Mouse (Mus musculus) neural tube, embryonic 10.5 days (tissue): ENCODE measurements at regions not wholly inside any gene's neighbourhood (a gene's known extent, or its start where the extent isn't known, plus 50 kb on each side); places are given as distances from the start of the nearest gene placed in this dataset.

Experiments
- DNase-seq: peaks from one replicate; pipeline ENCODE4 v3.0.0-alpha.2; 2017; ENCODE audit warnings: low spot score; ENCODE audit errors: extremely low spot score

GRCm38 (mm10) chr7:71488016-71488650 is 136.8 kb upstream of the Gm10295 start:
- DNase-seq = no peak

- no peak for DNase-seq
Measured at GRCm38 (mm10) chr7:71475383-71475782, 124.1 kb upstream of the Gm10295 start.

GRCm38 (mm10) chr7:71472384-71473141 is 121.3 kb upstream of the Gm10295 start:
- no peak for DNase-seq

- DNase-seq = peak; percentile 65
Measured at GRCm38 (mm10) chr7:71471658-71472383, 120.5 kb upstream of the Gm10295 start.

DNA sequence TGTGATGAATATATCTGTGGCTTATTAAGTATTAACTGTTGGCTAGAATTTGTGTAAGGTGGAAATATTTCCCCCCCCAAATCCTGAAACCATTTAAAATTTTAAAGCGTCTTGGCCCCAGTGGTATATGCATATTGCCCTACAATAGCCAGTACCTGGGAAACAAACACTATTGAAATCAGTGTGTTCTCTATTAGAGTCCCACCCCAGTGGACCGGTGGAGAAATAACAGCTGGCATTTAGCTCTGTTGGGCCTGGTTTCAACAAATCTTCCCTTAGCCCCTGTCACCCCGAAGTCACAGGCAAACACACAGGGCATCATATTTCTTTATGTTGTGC is 120.0 kb upstream of the Gm10295 start:
- no peak for DNase-seq

- no peak for DNase-seq
Measured at GRCm38 (mm10) chr7:71470418-71470817, 119.1 kb upstream of the Gm10295 start.

DNA sequence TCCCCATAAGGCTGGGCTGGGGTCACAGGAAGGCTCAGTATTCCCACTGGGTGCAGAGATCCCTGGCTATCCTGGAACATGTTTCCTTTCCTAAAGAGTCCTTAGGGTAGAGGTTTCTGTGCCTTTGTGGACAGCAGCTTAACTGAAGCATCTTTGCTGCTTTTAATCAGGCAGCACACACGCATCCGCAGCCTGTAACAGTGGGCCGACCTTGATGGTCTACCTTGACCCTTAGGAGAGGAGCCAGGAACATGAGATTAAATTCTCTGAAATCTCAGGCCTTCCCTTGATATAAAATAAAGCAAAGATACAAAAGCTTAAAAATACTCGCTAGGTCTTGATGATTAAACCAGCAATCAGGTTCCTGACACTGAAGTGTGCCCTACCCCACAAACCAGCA is 118.7 kb upstream of the Gm10295 start:
- DNase-seq = no peak

DNA sequence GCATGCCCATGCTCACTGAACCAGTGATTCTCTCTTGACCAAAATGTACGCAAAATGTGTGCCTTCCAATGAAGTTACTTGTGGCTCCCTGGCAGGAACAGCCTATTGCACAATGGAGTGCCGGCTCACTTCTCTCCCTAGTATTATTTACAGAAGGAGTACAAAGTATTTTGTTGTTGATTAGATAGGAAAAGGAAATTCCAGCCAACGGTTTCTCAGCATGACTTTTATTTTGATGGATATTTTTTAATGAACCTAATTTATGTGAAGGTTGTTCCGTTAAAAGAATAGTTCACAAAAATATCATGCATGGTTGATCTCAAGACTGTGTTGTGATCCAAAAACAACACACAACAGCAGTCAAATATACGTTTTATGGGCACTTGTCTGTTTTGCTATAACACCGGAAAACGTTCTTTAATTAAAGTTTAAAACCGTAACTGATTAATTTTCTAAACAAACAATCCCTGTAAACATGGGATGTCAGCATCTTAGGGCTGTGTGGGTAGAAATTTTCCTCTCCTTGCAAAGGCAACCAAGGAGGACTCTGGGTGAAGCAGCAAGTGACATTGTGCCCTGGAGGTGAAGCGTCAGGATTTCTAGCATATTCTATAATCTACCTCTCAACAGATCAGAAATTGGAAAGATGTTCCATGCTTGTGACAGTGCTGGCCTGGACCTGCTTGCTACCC is 116.3 kb upstream of the Gm10295 start:
- DNase-seq = no peak

DNA sequence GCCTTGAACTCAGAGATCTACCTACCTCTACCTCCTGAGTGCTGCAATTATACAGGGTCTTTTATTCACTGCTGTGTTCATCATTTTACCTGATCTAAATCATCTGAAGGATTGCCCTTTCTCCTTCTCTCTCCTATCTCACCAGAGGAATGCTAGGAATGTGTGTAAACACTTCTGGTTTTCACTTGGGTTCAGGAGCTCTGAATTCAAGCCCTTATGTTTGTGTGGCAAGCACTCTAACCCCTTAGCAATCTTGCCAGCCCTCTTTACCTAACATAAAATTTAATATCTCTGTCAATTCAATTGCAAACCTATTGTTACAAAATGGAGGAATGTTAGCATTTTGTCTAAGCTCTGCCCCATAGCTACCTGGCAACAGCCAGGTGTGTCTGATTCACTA is 112.8 kb upstream of the Gm10295 start:
- no peak for DNase-seq

GRCm38 (mm10) chr7:71463565-71463964 is 112.3 kb upstream of the Gm10295 start:
- no peak for DNase-seq

DNA sequence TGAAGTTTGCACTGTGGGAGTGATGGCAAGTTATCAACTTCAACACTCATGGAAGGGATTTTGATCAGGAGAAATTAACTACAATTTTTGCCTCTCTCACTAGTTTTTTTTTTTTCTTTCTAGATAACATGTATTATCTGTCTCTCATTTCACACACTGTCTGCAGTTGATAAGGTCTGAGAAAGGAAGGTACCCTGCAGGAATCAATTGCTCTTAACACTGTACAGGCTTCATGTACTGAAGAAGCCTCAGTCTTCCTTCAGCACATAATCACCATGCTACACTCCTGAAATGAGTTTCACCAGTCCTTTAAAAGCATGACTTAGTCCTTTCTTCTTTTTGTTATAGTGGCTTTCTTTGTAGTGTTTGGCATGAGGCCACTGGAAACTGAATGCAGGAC is 108.5 kb upstream of the Gm10295 start:
- DNase-seq = no peak

GRCm38 (mm10) chr7:71458104-71458754 is 106.9 kb upstream of the Gm10295 start:
- DNase-seq = no peak

DNA sequence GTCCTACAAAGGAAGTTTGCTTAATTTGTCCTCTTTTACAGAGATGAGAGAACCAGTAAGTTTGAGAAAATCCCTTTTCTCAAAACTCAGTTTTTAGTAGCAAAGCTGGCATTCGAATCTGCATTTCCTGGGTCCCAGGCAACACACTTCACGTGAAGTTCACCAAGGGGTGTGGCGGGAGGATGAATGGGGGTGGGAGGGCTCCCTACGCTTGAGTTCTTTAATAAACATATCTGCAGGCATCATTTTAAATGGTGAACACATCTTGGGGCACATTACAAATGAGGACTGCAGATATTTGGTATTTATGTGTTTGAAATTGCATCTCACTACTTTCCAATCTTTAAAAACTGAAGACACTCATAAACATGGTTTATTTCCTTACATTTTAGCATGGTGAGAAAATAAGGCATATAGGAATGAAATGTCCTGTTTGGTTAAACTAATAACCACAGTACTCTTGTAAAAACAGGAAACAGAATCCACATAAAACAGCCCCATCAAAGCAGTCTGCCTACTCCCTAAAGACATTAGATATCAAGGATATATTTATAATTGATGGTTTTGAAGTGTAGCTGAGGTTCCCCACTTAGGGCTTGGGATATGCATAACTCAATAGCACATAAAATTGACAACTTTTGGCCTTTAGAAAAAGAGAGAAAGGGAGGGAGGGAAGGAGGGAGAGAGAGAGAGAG is 106.3 kb upstream of the Gm10295 start:
- DNase-seq = no peak

DNA sequence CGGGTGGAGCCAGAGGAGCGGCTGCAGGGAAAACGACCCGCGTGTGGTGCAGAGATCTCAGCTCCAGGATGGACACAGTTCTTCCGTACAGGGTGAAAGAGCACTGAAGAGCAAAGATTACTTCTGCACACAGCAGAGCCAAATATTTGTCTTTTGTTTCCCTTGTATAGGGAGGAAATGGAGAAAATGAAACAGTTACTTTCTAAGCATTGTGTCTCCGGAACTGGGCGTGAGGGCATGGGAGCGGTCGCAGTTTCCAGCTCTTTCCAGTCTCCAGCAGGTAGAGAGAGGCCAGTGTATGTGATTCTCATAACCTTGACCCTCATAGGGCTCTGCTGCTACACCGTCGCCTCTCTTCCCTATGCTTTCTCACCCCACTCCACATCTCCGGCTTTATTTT is 105.1 kb upstream of the Gm10295 start:
- no peak for DNase-seq

DNA sequence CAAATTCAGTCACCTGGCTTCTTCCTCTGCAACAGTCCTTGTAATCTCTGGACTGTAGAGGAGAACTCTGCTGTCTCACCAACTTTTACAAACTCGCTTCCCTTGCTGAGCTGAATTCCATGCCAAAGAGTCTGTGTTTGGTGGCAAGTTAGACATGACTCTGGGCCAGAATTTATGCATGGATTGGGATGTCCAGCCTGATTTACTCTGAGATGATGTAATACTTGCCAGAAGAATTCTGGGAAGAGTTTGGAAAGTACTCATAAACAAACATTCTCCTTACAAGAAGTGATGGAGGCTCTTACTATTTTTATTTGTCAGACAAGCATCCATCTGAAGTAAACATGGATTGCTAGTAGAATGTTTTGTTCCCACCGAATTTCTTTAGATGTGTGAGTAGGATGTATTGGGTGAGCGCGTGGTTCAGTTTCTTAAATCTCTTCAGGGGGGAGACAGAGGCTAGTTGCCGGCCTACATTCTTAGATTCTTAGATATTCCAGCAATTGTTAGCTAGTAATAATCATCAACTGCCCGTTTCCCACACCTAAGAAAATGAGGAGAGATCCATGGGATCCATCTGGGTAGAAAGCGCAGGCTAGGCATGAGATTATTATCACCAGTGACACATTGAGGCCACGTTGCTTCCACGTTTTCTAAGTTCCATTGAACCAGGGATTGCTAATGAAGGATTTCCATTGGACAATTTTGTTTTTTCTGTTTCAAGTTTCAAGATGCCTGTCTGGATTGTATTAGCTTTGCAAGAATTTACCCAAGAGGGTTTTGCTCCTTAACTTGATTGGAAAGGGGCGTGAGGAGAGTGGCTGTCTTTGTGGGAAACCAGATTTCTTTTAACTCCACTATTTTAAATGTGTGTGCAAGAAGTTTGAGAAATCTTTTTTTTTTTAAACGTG is 89.3 kb upstream of the Gm10295 start:
- DNase-seq = no peak

GRCm38 (mm10) chr7:71425982-71426381 is 74.7 kb upstream of the Gm10295 start:
- DNase-seq = no peak

GRCm38 (mm10) chr7:71419261-71419660 is 68.0 kb upstream of the Gm10295 start:
- no peak for DNase-seq

DNA sequence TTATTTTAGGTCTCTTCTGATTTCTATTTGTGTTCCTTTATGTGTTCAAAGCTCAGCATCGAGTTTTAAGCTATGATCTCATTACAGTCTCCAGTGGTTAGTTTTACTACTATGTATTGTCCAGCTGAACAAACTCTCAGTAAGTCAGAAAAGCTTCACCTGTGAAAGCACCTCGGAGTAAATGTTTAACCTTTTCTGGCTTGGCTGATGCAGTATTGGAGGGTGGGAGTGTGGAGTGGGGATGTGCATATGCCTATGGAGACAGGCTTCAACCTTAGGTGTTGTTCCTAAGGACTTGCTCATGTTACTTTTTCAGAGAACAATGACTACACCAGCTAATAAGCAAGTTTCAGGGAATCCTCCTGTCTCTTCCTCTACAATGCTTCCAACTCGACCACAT is 67.6 kb upstream of the Gm10295 start:
- DNase-seq = no peak

DNA sequence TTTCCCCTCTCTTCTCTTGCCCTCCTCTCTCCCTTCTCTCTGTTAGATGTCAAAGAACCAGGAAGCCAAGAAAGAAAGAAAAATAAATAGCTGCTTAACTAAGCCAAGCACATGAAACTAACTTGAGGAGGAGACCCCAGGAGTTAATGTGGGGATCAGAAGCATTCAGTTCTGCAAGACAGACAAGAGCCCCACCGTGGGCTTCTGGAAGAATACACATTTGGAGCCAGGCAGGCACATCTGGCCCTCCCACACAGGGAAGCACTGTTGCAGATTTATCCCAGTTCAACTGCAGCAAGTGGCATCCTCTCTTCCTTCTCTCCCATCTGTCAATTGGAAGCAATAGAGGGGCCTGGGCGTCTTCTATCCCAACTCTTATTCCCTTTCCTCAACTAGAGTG is 63.5 kb upstream of the Gm10295 start:
- DNase-seq = no peak

DNA sequence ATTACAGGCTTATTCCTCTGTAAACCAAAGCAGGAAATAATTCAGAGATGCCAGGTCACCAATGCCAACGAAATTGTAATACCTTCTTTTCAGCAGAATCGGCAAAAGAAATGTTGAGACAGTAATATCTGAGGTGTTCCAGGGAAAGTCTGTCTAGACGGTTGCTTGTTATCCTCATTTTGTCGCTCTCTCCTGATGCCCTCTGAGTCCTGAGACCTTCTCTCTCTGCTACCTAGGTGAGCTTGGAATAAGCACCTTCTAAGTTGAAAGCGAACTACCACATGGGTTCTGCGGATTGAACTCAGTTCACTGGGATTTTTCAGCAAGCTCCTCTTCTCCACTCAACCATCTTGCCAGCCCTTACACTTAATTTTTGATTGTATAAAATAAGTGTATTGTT is 61.8 kb upstream of the Gm10295 start:
- DNase-seq = no peak
